Mouse (Mus musculus) B cell, adult 2 months (primary cell): ENCODE data around the gene Myh7b.

Source experiments
- DNase-seq, 2 experiments: peaks; one replicate each; pipeline ENCODE4 v3.0.0; 2022

Myh7b gene

DNA sequence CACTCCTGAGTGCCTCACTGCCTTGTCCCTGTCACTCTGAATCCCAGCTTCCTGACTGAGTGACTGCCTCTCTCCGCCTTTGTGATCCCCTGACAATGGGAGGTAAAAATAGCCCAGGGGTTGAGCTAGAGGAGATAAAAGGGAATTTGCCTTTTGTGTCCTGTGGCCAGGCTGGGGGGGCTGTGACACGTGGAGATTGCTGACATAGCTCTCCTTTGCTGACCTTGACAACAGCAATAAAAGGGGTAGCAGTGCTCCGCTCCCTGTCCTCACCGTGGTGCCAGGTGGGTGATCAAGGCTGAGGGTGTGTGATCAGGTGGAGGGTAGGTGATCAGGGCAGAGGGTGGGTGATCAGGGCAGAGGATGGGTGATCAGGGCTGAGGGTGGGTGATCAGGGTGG is at the start of gene Myh7b:
Myh7b (plus strand) TSS at position 235 of the 400 bp plus-strand sequence.
- no peak for DNase-seq

DNA sequence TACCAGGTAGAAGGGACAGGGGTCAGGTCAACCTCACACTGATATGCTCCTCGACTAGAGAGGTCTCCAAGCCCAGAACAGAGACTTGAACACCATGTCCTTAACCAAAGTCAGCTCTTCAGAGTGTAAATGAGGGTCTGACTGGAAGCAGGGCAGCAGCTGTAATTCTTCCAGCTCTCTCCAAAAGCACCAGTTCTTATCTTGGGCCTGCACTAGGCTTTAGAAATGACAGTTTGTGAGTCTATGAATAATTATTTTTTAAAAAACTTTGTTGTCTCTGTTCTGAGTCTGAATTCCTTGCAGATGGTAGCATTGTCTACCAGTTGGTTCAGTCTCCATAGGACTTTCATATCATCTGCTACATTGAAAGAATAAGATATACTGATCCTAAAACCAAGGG is 48.8 kb upstream of the Myh7b start:
- no peak for DNase-seq

DNA sequence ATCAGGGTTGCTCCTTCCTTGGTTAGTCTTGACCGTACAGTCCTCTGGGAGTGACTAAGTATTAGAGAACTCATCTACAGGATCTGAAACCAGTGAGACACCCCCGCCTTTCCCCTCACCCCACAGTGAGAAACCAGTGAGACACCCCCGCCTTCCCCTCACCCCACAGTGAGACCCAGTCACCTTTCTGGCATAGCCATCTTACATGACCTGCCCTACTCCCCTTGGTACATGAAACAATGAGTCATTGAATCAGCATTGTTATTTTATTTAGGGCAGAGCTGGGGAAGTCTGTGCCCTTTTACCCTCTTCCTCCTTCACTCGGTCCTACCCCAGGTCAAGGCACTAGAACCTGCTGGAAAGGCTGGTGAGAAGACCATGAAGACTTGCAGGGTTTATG is 48.1 kb upstream of the Myh7b start:
- no peak for DNase-seq

DNA sequence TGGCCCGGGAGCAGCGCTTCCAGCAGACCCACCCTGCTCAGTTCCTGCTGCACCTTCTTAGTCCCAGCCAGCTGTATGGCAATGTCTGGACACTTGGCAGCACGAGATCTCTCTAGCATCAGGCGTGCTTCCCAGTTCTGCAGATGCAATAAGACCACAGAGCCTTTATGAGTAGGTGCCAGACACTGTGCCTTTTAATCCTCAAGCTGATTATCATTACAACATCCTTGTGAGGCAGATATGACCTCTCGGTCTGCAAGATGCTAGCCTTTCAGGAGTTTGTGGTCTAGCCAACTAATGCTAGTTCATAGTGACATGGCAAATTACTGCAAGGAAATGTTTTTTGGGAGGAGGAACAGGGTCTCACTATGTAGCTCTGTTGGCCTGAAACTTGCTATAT is 43.3 kb upstream of the Myh7b start:
- DNase-seq: no peak

DNA sequence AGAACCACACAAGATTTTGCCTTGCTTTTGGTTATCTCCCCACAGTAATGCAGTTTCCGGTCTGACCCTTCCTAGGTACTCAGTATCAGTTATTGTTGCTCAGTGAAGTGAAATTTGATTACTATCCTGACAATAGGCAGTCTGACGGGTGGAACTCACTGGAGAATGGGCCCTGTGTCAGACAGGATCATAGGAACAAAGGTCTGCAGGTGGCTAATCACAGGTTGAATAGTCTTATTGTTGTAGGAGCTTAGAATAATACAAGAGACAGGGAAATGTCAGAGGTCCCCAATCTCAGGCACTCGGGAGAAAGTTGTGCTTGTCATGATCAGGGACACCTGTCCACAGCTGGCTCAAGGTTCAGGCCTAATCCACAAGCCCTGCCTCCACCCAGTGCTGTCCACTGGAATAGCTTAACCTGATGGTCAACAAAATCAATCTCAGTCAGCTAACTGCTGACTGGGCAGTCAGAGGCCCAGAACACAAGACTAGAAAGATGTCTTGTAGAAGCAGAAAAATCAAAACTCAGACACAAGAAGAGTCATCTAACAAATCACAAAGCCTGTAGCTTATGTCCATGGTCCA is 41.7 kb upstream of the Myh7b start:
- no peak for DNase-seq

DNA sequence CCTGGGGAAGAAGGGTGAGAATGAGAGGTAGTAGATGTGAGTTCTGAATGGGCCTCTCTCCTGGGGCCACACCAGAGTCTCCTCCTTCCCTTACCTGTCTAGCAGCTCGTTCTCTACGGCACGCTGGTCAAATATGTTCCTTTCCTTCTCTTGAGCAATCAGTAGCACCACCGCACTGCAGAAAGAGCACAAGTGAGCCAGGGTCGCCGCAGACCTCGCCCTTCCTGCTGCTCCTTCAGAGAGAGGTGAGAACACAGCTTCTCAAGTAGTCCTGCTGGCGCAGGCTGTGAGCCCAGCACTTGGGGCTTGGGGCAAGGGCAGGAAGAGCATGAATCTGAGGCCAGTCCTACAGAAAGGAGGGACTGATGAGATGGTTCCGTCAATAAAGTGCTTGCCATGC is 38.0 kb upstream of the Myh7b start:
- no peak for DNase-seq

DNA sequence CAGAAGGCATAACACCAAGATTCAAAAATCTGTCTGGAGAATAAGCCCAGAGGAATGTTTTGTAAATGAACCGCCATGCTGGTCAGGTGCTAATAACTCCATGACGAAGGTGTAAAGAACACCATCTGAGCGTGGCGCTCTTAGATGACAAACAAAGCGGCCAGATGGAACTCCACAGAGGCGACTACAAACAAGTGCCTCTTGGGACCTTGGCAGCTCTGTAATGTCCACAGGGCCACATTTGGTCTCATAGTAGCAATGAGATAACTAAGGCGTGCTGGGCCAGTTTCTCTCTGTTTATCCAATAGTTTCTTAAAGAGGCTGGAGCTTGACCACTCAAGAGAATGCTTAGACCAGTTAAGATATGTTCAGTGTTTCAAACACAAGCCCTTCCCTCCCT is 37.0 kb upstream of the Myh7b start:
- DNase-seq: no peak

DNA sequence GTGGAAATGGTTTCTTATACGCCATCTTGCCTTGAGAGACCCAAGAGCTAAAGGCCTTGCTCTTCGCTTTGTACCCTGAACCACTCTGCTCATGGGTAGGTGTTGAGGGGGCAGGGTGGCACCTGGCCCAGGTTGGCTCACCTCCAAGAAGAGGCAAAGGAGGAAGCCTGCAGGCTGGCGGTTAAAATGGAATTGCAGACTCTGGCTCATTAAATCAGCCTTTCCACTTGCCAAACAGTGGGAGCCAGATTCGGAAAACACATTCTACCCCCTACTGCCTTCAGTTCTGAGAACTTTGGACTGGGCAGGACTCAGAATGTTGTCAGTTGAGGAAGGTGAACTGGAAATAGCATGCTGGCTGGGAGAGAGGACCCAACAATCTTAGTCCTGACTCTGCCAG is 36.3 kb upstream of the Myh7b start:
- no peak for DNase-seq

DNA sequence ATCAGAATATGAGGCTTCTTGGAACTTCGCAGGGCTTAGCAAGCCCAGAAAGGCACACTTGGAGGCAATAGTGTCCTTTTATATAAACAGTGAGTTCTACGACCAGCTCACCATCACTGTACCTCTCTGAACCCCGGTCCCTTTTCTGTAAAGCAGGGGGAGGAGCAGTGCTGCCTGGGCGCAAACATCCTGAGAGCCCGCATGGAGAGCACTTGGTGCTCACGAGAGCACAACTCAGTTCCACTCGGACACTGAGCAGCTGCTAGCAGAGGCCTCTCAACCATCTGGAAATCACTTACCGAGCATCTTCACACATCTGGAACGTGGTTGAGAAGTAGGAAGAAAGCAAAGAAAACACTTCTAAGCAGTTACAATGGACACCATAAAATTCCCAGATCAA is 34.4 kb upstream of the Myh7b start:
- DNase-seq: no peak

DNA sequence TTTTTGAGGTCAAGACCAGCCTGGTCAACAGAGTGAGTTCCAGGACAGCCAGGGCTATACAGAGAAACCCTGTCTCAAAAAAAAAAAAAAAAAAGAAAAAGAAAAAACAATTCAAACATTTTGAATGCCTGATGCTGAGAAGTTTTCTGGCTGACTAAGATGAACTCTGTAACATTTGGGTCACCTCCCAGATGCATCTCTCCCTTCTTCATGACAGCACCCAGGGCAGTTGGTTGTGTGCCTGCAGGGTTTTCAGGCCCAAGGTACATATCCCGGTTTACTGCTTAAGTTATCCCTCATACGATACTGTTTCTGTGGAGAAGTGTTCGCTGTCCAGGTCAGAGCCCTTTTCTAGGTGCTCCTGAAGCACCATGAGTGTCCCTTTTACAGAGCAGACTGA is 30.7 kb upstream of the Myh7b start:
- no peak for DNase-seq

DNA sequence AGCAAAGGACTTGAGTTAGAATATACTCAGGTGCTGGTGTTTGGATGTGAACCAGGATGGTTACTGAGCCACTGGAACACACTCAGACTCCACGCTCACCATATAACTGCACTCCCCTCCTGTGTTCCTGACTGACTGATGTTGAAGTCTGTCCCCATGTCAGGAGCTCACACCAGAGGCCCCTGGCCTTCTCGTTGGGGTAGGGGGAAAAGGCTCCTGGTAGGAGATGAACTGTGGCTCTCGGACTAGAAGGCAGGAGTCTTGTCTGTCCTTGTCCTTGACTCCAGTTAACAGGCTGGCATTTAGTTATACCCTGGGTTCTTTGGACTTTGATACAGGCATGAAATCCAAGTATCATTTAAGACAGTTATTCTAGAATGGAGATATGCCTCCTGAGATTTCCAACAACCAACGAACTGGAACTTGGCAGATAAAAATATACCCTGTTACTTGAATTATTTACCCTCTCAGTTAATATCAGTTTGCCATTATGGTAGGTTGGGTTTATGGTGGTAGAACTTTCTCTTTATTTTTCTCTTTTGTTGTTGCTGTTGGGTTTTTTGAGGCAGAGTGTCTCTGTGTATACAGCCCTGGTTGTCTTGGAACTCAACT is 28.5 kb upstream of the Myh7b start:
- DNase-seq: no peak

DNA sequence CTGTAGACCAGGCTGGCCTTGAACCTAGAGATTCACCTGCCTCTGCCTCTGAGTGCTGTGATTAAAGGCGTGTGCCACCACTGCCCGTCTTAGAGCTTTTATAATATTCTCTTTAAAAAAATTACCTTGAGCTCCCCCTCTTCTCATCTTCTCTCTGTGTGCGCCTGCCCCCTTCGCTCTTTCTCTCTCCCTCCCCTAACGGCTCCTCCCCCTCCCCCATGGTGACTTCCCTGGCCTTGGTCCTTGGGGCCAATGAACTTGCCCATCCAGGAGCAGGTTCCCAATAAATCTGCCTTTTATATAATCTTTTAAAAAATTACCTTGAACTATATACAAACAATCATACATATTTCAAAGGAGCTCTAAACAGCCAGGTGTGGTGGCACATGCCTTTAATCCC is 28.0 kb upstream of the Myh7b start:
- no peak for DNase-seq

DNA sequence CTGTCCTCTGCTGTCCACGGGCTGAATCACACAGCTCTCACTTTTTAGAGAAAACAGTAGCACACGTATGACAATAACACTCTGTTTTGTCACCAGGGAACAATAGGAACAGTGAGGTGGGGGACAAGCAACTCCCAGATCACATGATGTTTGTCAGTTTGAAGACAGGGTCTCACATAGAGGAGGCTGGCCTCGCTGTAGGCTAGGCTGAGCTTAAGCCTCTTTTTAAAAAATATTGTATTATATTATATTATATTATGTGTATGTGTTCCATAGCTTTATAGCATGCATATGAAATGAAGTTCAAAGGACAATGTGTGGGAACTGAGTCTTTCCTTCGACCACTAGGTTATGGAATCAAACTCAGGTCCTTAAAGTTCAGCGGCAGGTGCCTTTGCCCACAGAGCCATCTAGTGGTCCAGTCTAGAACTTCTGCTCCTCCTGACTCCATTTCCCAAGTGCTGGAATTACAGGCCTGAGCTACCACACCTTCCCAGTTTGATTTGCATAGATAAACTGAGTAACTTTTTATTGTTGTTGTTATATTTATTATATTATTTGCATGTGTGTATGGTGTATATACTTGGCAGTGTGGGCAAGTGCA is 27.0 kb upstream of the Myh7b start:
- DNase-seq: peak; percentile 21 to 29

DNA sequence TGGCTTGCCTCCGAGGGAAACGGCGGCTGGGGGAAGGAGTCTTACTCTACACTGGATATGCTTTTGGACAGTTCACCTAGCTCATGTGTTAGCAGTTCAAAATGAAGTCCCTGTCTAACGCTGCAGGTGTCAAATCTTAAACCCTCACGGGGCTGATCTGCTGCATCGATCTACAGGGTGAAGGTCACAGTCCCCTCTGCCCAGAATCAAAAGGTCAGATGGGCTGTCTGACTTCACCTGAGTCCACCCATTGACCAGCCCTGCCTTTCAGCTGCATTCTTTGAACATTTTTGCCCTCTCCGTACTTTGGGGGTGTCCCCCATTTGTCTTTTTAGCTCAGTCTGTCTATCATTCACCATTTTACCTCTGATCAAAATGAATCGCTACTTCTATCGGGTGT is 25.9 kb upstream of the Myh7b start:
- DNase-seq: no peak

DNA sequence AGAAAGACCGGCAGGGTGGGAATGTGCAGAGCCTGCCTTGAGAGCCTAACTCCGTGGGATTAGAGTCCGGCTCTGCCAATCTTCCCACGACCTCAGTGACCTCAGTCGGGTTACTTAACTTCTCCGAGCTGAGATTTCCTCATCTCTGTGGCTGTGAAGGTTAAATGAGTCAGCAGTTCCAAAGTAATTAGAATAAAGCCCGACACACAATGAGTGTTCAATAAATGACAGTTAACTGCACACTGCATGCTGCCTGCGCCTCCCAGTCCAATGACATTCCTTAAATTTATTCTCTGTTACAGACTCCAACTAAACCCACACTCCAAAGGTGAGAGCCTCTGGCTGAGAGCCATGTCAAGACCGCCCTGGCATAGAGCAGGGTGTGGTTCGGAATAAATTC is 25.5 kb upstream of the Myh7b start:
- DNase-seq: no peak

DNA sequence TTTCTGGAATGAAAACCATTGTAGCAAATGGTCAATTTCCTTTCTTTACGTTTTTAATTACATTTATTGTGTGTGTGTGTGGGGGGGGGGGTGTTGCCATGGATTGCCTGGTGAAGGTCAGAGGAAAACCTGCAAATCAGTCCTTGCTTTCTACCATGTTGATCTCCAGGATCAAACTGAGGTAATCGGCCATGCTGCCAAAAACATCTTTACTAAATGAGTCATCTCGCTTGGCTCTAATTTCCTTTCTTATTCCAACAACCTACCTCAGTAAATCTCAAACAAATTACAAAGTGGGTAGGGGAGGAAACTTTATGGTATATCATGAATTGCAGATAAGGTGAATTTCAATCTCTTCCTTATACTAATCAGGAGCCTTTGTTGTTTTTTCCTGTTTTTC is 22.9 kb upstream of the Myh7b start:
- DNase-seq: no peak

DNA sequence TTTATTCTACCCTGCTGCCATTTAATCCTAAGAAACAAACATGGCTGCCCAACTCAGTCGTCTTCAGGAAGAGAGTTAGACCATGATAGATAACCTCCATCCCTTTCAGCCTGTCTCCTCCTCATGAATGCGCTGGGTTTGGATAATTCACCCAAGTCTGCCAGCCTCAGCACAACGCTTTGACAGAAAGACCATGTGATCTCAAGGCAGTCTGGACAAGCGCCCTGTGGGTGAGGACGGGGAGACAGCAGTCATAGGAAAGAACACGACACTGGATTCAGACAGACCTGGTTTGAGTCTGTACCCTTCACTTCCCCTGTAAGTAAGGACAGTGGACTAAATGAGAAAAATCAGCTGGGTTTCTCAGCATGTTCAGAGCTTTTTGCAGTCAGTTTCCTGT is 21.5 kb upstream of the Myh7b start:
- DNase-seq: no peak

DNA sequence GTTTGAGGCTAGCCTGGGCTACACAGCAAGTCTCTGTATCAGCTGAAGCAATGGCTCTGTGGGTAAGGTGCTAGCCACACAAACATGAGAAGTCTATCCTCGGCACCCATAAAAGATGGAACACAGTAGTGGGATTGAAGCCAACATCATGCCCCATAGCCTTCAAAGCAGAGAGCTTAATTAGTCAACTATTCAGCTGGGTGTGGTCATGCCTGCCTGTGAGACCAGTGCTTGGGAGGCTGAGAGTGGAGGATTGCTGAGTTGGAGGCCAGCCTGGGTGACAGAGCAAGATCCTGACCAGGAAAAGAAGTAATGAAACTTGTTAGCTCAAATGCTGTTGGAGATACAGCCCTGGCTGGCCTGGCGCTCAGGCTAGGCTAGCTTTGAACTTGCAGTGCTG is 20.1 kb upstream of the Myh7b start:
- DNase-seq: no peak

DNA sequence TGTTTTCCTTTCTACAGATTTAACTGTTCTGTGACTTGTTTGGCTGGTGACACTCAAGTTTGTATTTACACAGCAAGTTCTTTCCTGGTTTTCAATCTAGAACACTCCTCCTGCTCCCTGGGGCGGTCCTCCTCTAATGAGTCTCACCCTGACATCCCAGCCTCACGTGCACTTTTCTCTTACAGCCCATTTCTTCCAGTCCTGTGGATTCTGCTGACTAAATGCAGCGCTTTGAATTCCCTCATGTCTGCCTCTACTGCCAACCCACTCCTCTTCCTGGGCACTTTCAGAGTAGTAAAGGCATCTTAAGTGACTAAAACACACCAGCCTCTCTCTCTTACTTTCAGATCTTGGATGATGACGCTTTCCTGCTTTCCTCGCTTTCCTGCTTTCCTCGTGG is 19.3 kb upstream of the Myh7b start:
- no peak for DNase-seq

DNA sequence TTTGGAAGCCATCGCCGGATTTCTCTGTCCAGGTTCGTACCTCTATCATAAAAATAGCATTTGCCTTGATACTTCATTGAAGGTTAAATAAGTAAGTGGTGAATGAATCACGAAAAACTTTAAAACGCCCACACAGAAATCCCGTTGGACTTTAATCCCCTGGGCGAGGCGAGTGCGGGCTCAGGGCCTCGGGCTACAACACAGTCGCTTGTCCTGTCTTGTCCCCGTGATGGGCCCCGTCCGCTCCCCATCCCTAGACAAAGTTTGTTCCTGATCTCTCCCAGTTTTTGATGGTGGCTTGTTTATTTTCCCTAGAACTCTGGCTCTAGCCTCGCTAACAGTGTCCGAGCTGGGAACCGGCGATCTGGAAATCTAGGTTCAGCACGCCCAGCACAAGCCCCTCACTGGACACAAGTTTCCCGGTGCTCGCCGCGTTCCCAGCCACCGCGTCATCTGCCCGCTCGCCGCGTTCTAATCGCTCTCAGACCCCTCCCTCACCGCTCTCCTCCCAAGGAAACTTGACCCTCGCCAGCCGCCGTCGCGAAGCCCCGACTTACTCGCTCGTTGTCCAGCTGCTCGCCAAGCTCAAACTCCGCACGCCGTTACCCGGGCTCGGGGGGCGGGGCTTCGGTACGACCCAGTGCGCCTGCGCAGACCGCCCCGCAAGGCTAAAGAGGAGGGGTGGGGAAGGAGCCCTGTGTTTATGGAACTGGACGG is 18.7 kb upstream of the Myh7b start, which contains the start of gene Gss:
Gss (minus strand) TSS at position 674 of the 717 bp plus-strand sequence.
- DNase-seq: peak; percentile 96 to 97

DNA sequence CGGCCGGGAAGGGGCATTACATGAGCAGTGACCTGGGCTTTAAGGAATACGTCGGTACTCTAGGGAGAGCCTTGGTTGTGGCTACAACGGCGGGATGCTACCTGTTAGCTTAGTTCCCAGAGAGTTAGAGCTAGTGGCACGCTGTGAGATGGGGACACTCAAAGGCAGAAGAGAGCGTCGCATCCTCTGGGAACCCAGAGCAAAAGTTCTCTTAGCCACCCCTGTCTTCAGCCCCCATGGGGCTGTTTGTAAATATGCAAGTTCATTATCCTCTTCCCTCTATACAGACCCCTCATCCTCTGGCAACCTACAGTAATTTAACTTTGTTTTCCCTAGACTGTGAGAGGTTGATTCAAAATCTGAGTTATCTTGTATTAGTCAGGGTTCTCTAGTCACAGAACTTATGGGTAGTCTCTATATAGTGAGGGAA is 18.1 kb upstream of the Myh7b start:
- DNase-seq: no peak

DNA sequence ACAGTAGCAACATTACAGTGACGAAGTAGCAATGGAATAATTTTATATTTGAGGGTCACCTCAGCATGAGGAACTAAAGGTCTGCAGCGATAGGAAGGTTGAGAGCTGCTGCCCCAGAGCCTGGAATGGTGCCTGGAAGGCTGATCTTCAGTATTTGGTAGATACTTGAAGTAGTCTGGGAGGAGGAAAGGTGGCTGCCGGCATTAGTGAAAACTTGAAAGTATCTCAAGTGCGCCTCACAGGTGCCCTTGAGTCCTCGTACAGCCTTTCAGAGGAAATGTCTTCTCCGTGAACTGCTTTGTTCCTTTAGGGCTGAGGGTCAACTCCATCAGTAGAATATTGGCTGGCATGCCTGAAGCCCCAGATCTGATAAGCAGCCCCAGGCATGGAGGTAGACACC is 15.5 kb upstream of the Myh7b start:
- DNase-seq: no peak

DNA sequence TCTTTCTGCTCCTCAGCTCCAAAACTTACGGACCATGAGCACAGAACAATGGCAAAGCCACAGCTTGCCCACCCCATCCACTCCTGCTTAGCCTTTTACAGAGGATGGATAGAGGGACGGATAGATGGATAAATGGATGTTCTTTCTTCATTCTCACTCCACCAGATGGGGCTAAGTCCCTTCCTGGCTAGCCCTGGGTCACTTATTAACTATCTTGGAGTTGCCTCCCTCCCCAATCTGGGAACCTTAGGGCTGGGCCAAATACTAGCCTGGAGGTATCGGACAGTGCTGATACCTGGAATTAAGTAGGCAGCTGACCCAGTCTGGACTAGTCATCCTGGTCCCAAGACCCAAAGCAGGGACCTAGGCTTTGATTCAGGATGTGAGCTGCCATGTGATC is 7.3 kb upstream of the Myh7b start:
- no peak for DNase-seq

DNA sequence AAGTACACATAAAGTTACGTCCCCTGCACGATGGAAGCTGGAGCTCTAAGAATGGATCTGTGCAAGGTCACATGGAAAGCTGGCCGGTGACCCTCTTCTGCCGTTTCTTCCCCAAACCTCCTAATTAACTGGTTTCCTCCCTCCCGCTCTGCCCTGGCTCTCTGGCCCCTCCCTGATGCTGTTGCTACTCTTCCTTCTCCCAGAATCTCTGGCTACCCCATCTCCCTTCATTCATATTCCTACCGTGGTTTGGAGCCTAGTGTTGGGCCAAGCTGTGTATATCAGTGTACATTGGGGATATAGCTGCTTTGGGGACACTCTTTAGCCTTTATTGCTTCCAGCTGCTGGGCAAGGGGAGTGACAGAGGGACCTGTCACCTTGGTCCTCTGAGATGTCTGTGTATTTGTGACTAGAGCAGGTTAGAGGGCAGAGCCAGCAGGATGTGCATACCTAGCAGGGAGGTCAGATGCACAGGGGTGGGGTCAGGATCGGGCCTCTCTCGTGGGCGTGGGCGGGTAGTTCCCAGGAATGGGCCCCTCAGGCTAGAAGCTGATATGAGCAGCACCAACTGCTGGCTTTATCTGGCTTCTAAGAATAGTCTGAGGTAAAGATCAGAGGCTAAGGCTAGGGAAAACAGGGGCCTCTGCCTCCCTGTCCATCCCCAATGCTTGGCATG is 6.3 kb upstream of the Myh7b start:
- DNase-seq: no peak
